Mouse (Mus musculus) liver, postnatal 0 days (tissue): ENCODE measurements around the gene Klhl2. TPM values are rescaled to one million over a fixed set of nuclear protein-coding genes. Genes with fewer than 3 reads are reported as not detected.

Source experiments
- ATAC-seq: fragments of 200-750 bp; cut with Nextera tagmentation; 2 replicates; pipeline ENCODE4 v1.8.0; 2017; ENCODE audit warnings: mild to moderate bottlenecking, moderate library complexity
- DNase-seq: peaks from one replicate; pipeline ENCODE4 v3.0.0-alpha.2; 2016
- H3K27ac ChIP-seq: fragments of 300-500 bp; sonication (generic); 2 replicates; pipeline ENCODE4 v1.5.1; 2014; ENCODE audit warnings: antibody characterized with exemption, moderate library complexity, mild to moderate bottlenecking, low read depth
- H3K27me3 ChIP-seq: fragments of 300-500 bp; sonication (generic); 2 replicates; pipeline ENCODE4 v1.6.1; 2014; ENCODE audit warnings: low read length, control low read depth, mixed read lengths; ENCODE audit not compliant: insufficient read depth
- H3K36me3 ChIP-seq: fragments of 300-500 bp; sonication (generic); replicated peaks from 2 replicates; pipeline ENCODE4 v1.6.1; 2014; ENCODE audit warnings: mild to moderate bottlenecking, control low read depth, low read length, moderate library complexity, mixed read lengths; ENCODE audit not compliant: insufficient read depth
- H3K4me1 ChIP-seq: fragments of 300-500 bp; sonication (generic); 2 replicates; pipeline ENCODE4 v1.6.1; 2014; ENCODE audit warnings: antibody characterized with exemption, mild to moderate bottlenecking, control low read depth; ENCODE audit not compliant: insufficient read depth
- H3K4me2 ChIP-seq: fragments of 300-500 bp; sonication (generic); 2 replicates; pipeline ENCODE4 v1.6.1; 2014; ENCODE audit warnings: low read depth, mild to moderate bottlenecking, low read length, moderate library complexity, mixed read lengths
- H3K4me3 ChIP-seq: fragments of 300-500 bp; sonication (generic); 2 replicates; pipeline ENCODE4 v1.5.1; 2014; ENCODE audit warnings: low read depth, low read length
- H3K9ac ChIP-seq: fragments of 300-500 bp; sonication (generic); replicated peaks from 2 replicates; pipeline ENCODE4 v1.6.1; 2014; ENCODE audit warnings: mild to moderate bottlenecking, moderate library complexity
- H3K9me3 ChIP-seq: fragments of 300-500 bp; sonication (generic); 2 replicates; pipeline ENCODE4 v1.6.1; 2016; ENCODE audit warnings: mild to moderate bottlenecking, control low read depth, low read length, mixed read lengths
- CTCF ChIP-seq: sonication (generic); IDR thresholded peaks from 2 replicates; pipeline ENCODE4 v1.5.1; 2016; ENCODE audit warnings: antibody characterized with exemption, low read depth
- EP300 ChIP-seq: IDR thresholded peaks from 2 replicates; pipeline ENCODE4 v1.6.1; 2016; ENCODE audit warnings: antibody characterized with exemption, low read depth, mild to moderate bottlenecking
- WGBS: fragments of 180-500 bp; shearing (Covaris S2); extraction: QIAGEN DNeasy Blood & Tissue Kit; methylation state at CpG from one replicate; pipeline ENCODE4 v1.1.7; 2014; ENCODE audit not compliant: insufficient replicate concordance; 5-methylcytosine and 5-hydroxymethylcytosine counted together
- polyA plus RNA-seq: library from polyadenylated mRNA; unstranded; fragments of >200 nt; fragmentation: Nextera tagmentation; extraction: Ambion mirVana; gene quantifications from 2 replicates; pipeline ENCODE4 v1.2.1, GENCODE M21; 2015

Klhl2 gene
- polyA plus RNA-seq, 1 experiment from 2014 or later = 6.7 TPM

- WGBS = 61% methylated on average over 13 of the region's 13 CpGs
- ATAC-seq (no peak), DNase-seq (no peak)
- Histone ChIP-seq H3K4me2 (no peak overlapping the region), H3K9me3 (no peaks in the 10 kb centered on the region), H3K27ac (no peak overlapping the region), H3K4me1 (no peaks in the 10 kb centered on the region), H3K4me3 (no peak overlapping the region), H3K27me3 (no peaks in the 10 kb centered on the region), H3K9ac (no peak overlapping the region), H3K36me3 (peaks cover 9% of the 10 kb centered on the region; the same call in 1 of the 2 replicates)
- TF ChIP-seq CTCF (no peak), EP300 (no peak)
Measured at GRCm38 (mm10) chr8:64740547-64741211, 109.1 kb downstream of the Klhl2 start.

- Histone ChIP-seq H3K27ac (no peak overlapping the region), H3K36me3 (peaks cover 9% of the 10 kb centered on the region; the same call in 1 of the 2 replicates), H3K27me3 (no peaks in the 10 kb centered on the region), H3K9me3 (no peaks in the 10 kb centered on the region), H3K9ac (no peak overlapping the region), H3K4me1 (peaks cover 6% of the 10 kb centered on the region; the same call in 1 of the 2 replicates), H3K4me2 (no peak overlapping the region), H3K4me3 (no peak overlapping the region)
- DNase-seq (no peak), ATAC-seq (no peak)
- 79% methylated on average over 1 of the region's 1 CpGs for WGBS
- TF ChIP-seq EP300 (no peak), CTCF (no peak)
Measured at GRCm38 (mm10) chr8:64738916-64739315, 110.9 kb downstream of the Klhl2 start.

GRCm38 (mm10) chr8:64736767-64737323 lies 113.0 kb downstream of the Klhl2 start:
- Histone ChIP-seq H3K27ac (no peak overlapping the region), H3K4me3 (no peak overlapping the region), H3K9me3 (no peaks in the 10 kb centered on the region), H3K36me3 (peaks cover 4% of the 10 kb centered on the region; the same call in 1 of the 2 replicates), H3K4me2 (no peak overlapping the region), H3K9ac (no peak overlapping the region), H3K27me3 (no peaks in the 10 kb centered on the region), H3K4me1 (peaks cover 9% of the 10 kb centered on the region; the same call in 1 of the 2 replicates)
- DNase-seq (no peak), ATAC-seq (no peak)
- 80% methylated on average over 3 of the region's 3 CpGs for WGBS
- TF ChIP-seq CTCF (no peak), EP300 (no peak)

GRCm38 (mm10) chr8:64735161-64735560 lies 114.7 kb downstream of the Klhl2 start:
- H3K9ac ChIP-seq = no peak overlapping the region
- H3K36me3 ChIP-seq = peaks cover 7% of the 10 kb centered on the region; the same call in 1 of the 2 replicates
- no peak overlapping the region for H3K4me2 ChIP-seq
- no peaks in the 10 kb centered on the region for H3K9me3 ChIP-seq
- no peak overlapping the region for H3K27ac ChIP-seq
- no peak overlapping the region for H3K4me3 ChIP-seq
- 57% methylated on average over 8 of the region's 8 CpGs for WGBS
- H3K27me3 ChIP-seq = no peaks in the 10 kb centered on the region
- ATAC-seq = no peak
- H3K4me1 ChIP-seq = peaks cover 9% of the 10 kb centered on the region; the same call in 1 of the 2 replicates
- TF ChIP-seq EP300 = no peak
- no peak for TF ChIP-seq CTCF
- no peak for DNase-seq

- peak within 1 kb of the TSS; percentile 80 for H3K27ac ChIP-seq
- peaks cover 9% of the 10 kb centered on the region; the same call in 1 of the 2 replicates for H3K4me1 ChIP-seq
- ATAC-seq (peak; percentile 100), DNase-seq (peak; percentile 96)
- under 1% methylated on average over 56 of the region's 60 CpGs for WGBS
- peak within 1 kb of the TSS; percentile 83 for H3K9ac ChIP-seq
- TF ChIP-seq EP300 (peak; percentile 37; the same call in 1 of the 2 replicates), CTCF (no peak)
- H3K27me3 ChIP-seq = no peaks in the 10 kb centered on the region
- peak within 1 kb of the TSS; percentile 94 for H3K4me2 ChIP-seq
- peak within 1 kb of the TSS; percentile 83 for H3K4me3 ChIP-seq
- H3K9me3 ChIP-seq = no peaks in the 10 kb centered on the region
- peaks cover 8% of the 10 kb centered on the region; the same call in 1 of the 2 replicates for H3K36me3 ChIP-seq
Measured at GRCm38 (mm10) chr8:64733271-64733943, 116.4 kb downstream of the Klhl2 start, which contains the start of gene Msmo1. Gene Msmo1, minus strand, starts transcription at chr8:64733792.

- Histone ChIP-seq H3K4me2 (peak overlapping the region; percentile 94), H3K27ac (0 out of 2 replicates have a peak overlapping the region, but pooled peaks have one; percentile 80), H3K9ac (peak overlapping the region; percentile 83), H3K4me3 (peak overlapping the region; percentile 83), H3K36me3 (peaks cover 11% of the 10 kb centered on the region), H3K9me3 (no peaks in the 10 kb centered on the region), H3K4me1 (peaks cover 9% of the 10 kb centered on the region; the same call in 1 of the 2 replicates), H3K27me3 (no peaks in the 10 kb centered on the region)
- no peak for TF ChIP-seq CTCF
- TF ChIP-seq EP300 = no peak
- 16% methylated on average over 9 of the region's 9 CpGs for WGBS
- no peak for ATAC-seq
- no peak for DNase-seq
Measured at GRCm38 (mm10) chr8:64732596-64732995, 117.2 kb downstream of the Klhl2 start.
